In genomic region chr8:109750699-109751098, GRCm38 (mm10) we compare ENCODE assay signal across 8 mouse cellular contexts. TPM values are rescaled to one million over a fixed set of nuclear protein-coding genes. Genes with fewer than 3 reads are reported as not detected.
DNase-seq lines count a peak whose midpoint lies in the region; TF ChIP-seq lines count a peak whose summit lies in the region.
"Had no signal": no experiment of that assay in that cellular context is flagged by ENCODE, and none has a peak within 500 bp of the region (broad histone marks: within the 10 kb centered on the region; RNA-seq: fewer than 3 reads in every experiment).

No protein-coding gene starts in this region.

- no peak overlapping the region for H3K4me3 ChIP-seq in lung, adult 2 months (replicated peaks; ENCODE audit: extremely low read depth, low read depth, low read length)
- H3K4me3 ChIP-seq: neural tube, embryonic 13.5 days had no signal

- no peaks in the 10 kb centered on the region for H3K36me3 ChIP-seq in splenic B cell, adult 2 months (ENCODE audit: control insufficient read depth, insufficient read depth, low read length, poor library complexity, severe bottlenecking)
- H3K36me3 ChIP-seq: neural tube, embryonic 13.5 days had no signal

- H3K27me3 ChIP-seq in splenic B cell, adult 2 months (ENCODE audit: control insufficient read depth, insufficient read depth, low read length, poor library complexity, severe bottlenecking) = no peaks in the 10 kb centered on the region
- H3K27me3 ChIP-seq: neural tube, embryonic 13.5 days had no signal

- TF ChIP-seq CTCF in lung, adult 2 months (IDR thresholded peaks at IDR 0.05; ENCODE audit: insufficient read depth, low read length) = no peak

- no peak for TF ChIP-seq POLR2A in lung, adult 2 months (IDR thresholded peaks at IDR 0.05; ENCODE audit: borderline replicate concordance, extremely low read depth, low read depth, low read length)

- H3K4me1 ChIP-seq in lung, adult 2 months (ENCODE audit: control insufficient read depth, insufficient read depth, low read length) = no peaks in the 10 kb centered on the region
- H3K4me1 ChIP-seq: neural tube, embryonic 13.5 days had no signal

- 47% methylated on average over 12 of the region's 12 CpGs for WGBS in lung, adult 2 months

- DNase-seq in 3T3-L1 (ENCODE audit: low read depth, low spot score) = peak; percentile 97
- DNase-seq in CD4-positive helper T cell, adult 2 months (ENCODE audit: low read depth, low spot score) = peak; percentile 86
- peak; percentile 51 for DNase-seq in fibroblast of lung, adult 2 months (ENCODE audit: low read depth)
- peak; percentile 21 for DNase-seq in lung, adult 2 months
- peak; percentile 91 for DNase-seq in splenic B cell, adult 2 months (ENCODE audit: low read depth, low spot score)
- DNase-seq in right cerebral cortex, postnatal 14 days = no peak
- DNase-seq in layer of hippocampus, adult 9-11 months = no peak

RNA-seq across cellular contexts. Expression of gene Atxn1l, which starts 13.2 kb away (rescaled TPM):
- polyA plus RNA-seq in lung, adult 2 months (2012; rRNA removed) = 24.5 and 31.6 TPM in 2 replicates

RNA-seq across cellular contexts. Expression of gene Ap1g1, which starts 27.7 kb away (rescaled TPM):
- 25.0 and 38.2 TPM in 2 replicates for polyA plus RNA-seq in lung, adult 2 months (2012; rRNA removed)

RNA-seq across cellular contexts. Expression of gene Zfp821, which starts 45.4 kb away (rescaled TPM):
- polyA plus RNA-seq in lung, adult 2 months (2012; rRNA removed) = 8.2 and 9.8 TPM in 2 replicates

RNA-seq across cellular contexts. Expression of gene Ist1, which starts 57.6 kb away (rescaled TPM):
- polyA plus RNA-seq in lung, adult 2 months (2012; rRNA removed) = 29.8 and 51.7 TPM in 2 replicates

Comparison
In these comparisons a context has a peak if more than half of its experiments do, and no peak if none do; other contexts are left out.
1. DNase-seq: peak in 3T3-L1 (single experiment), CD4-positive helper T cell, adult 2 months (single experiment), fibroblast of lung, adult 2 months (single experiment), lung, adult 2 months (single experiment) and splenic B cell, adult 2 months (single experiment); none in right cerebral cortex, postnatal 14 days (single experiment) and layer of hippocampus, adult 9-11 months (single experiment).